Mouse (Mus musculus): ENCODE results near the gene Nupl1. TPM values are rescaled to one million over a fixed set of nuclear protein-coding genes. Genes with fewer than 3 reads are reported as not detected.

The Nupl1 gene
- polyA plus RNA-seq, 1 experiment, result not detected

- H3K4me1 ChIP-seq (replicated peaks; ENCODE audit: control insufficient read depth, insufficient read depth, low read length), result peaks cover 2% of the 10 kb centered on the region; the same call in 1 of the 2 replicates
- no peaks in the 10 kb centered on the region; the same call in 1 of the 2 replicates for H3K36me3 ChIP-seq (ENCODE audit: control insufficient read depth, insufficient read depth, low read length)
- DNase-seq, result no peak
- no peak overlapping the region for H3K27ac ChIP-seq (ENCODE audit: control insufficient read depth, insufficient read depth, low read length)
- H3K27me3 ChIP-seq (ENCODE audit: control insufficient read depth, insufficient read depth, low read length), result no peaks in the 10 kb centered on the region
- no peak for TF ChIP-seq CTCF (IDR thresholded peaks at IDR 0.05; ENCODE audit: borderline replicate concordance, control insufficient read depth, extremely low read depth, insufficient read depth, low read length, poor library complexity)
- TF ChIP-seq POLR2A (IDR thresholded peaks at IDR 0.05; ENCODE audit: control insufficient read depth, extremely low read depth, insufficient read depth, low read length, poor library complexity), result no peak
- 97% methylated on average over 7 of the region's 7 CpGs for WGBS
- H3K4me3 ChIP-seq (ENCODE audit: control insufficient read depth, insufficient read depth, low read length), result no peak overlapping the region
Observed at GRCm38 (mm10) chr14:60275301-60276276, 24.4 kb upstream of the Nupl1 start.

DNA sequence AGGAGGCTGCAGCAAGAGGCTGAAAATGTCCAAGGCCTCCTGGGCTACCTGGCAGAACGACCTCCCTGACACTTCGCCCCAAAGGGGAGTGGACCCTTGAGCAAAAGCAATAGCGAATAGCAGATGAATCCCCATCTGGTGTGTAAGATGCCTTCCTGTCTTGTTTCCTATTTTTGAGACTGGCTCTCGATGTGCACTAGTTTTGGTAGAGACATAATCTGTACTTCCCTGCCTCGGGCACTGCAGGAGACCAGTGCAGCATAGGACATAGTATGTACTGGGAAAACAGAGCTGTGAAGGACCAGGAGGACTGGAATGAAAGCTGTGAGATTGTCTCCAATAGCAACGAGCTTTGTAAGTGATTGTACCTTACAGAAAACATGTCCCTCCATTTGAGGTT is 22.1 kb upstream of the Nupl1 start:
- Histone ChIP-seq H3K27me3 (ENCODE audit: control insufficient read depth, insufficient read depth, low read length) (no peaks in the 10 kb centered on the region), H3K4me1 (replicated peaks; ENCODE audit: control insufficient read depth, insufficient read depth, low read length) (peaks cover 8% of the 10 kb centered on the region), H3K27ac (ENCODE audit: control insufficient read depth, insufficient read depth, low read length) (no peak overlapping the region), H3K36me3 (ENCODE audit: control insufficient read depth, insufficient read depth, low read length) (no peaks in the 10 kb centered on the region; the same call in 1 of the 2 replicates), H3K4me3 (ENCODE audit: control insufficient read depth, insufficient read depth, low read length) (no peak overlapping the region)
- WGBS, result 53% methylated on average over 6 of the region's 6 CpGs
- TF ChIP-seq CTCF (IDR thresholded peaks at IDR 0.05; ENCODE audit: borderline replicate concordance, control insufficient read depth, extremely low read depth, insufficient read depth, low read length, poor library complexity) (no peak), POLR2A (IDR thresholded peaks at IDR 0.05; ENCODE audit: control insufficient read depth, extremely low read depth, insufficient read depth, low read length, poor library complexity) (no peak)
- DNase-seq, result no peak

- TF ChIP-seq CTCF (IDR thresholded peaks at IDR 0.05; ENCODE audit: borderline replicate concordance, control insufficient read depth, extremely low read depth, insufficient read depth, low read length, poor library complexity) (no peak), POLR2A (IDR thresholded peaks at IDR 0.05; ENCODE audit: control insufficient read depth, extremely low read depth, insufficient read depth, low read length, poor library complexity) (no peak)
- no peak overlapping the region for H3K27ac ChIP-seq (ENCODE audit: control insufficient read depth, insufficient read depth, low read length)
- peak; percentile 52 for DNase-seq
- peak overlapping the region; percentile 25; the same call in 1 of the 2 replicates for H3K4me3 ChIP-seq (ENCODE audit: control insufficient read depth, insufficient read depth, low read length)
- H3K4me1 ChIP-seq (replicated peaks; ENCODE audit: control insufficient read depth, insufficient read depth, low read length), result peaks cover 8% of the 10 kb centered on the region
- no peaks in the 10 kb centered on the region for H3K36me3 ChIP-seq (ENCODE audit: control insufficient read depth, insufficient read depth, low read length)
- no peaks in the 10 kb centered on the region for H3K27me3 ChIP-seq (ENCODE audit: control insufficient read depth, insufficient read depth, low read length)
- WGBS, result 12% methylated on average over 6 of the region's 6 CpGs
Observed at GRCm38 (mm10) chr14:60269333-60269732, 18.1 kb upstream of the Nupl1 start.

DNA sequence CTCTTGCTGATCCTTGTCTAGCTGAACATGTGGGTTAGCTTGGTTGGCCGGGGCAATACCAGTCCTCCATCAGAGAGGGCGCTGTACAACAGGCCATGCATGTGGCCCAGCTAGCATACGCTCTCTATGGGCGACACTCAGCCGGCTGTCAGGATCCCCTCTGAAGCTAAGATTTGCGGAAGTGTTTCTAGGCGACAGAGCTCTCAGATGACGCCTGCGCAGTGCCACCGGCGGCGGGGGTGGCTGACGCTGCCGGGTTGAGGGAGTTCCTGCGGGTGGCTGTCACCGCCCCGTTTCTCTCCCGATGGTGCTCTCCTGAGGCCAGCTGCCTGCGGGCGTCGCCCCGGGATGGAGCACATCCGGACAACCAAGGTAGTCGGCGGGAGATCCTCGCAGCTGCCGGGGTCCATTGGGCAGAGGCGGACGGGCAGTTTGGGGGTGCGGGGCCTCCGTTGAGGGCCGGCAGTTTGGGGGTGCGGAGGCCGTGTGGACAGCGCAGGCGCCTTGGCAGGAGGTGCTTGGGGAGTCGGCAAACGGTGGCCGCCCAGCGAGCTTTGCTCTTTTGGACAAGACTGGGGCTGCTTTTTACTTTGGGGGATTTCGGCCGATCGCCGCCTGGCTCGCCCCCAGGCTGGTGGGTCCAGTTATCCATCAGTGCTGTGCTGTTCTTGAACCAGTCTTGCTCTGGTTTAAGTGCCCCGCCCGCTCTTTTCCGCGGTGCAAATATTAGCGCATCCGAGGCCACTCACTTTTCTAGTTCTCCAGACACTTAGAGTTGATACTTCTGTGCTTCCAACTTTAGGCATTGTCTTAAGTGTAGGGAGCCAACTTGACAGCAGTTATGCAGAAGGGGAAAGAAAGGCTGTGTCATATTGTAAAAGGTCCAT is 14.0 kb upstream of the Nupl1 start, which contains the start of gene Mtmr6:
Mtmr6 (plus strand) TSS at position 239 of the 887 bp plus-strand sequence.
- TF ChIP-seq POLR2A (IDR thresholded peaks at IDR 0.05; ENCODE audit: control insufficient read depth, extremely low read depth, insufficient read depth, low read length, poor library complexity) (peak; percentile 68), CTCF (IDR thresholded peaks at IDR 0.05; ENCODE audit: borderline replicate concordance, control insufficient read depth, extremely low read depth, insufficient read depth, low read length, poor library complexity) (peak; percentile 87)
- peak; percentile 94 for DNase-seq
- Histone ChIP-seq H3K4me3 (ENCODE audit: control insufficient read depth, insufficient read depth, low read length) (peak within 1 kb of the TSS; percentile 83), H3K36me3 (ENCODE audit: control insufficient read depth, insufficient read depth, low read length) (no peaks in the 10 kb centered on the region), H3K4me1 (replicated peaks; ENCODE audit: control insufficient read depth, insufficient read depth, low read length) (peaks cover 5% of the 10 kb centered on the region), H3K27me3 (ENCODE audit: control insufficient read depth, insufficient read depth, low read length) (no peaks in the 10 kb centered on the region), H3K27ac (ENCODE audit: control insufficient read depth, insufficient read depth, low read length) (no peak within 1 kb of the TSS)
- under 1% methylated on average over 51 of the region's 51 CpGs for WGBS

- DNase-seq, result no peak
- H3K4me1 ChIP-seq (replicated peaks; ENCODE audit: control insufficient read depth, insufficient read depth, low read length), result no peaks in the 10 kb centered on the region; the same call in 1 of the 2 replicates
- H3K4me3 ChIP-seq (ENCODE audit: control insufficient read depth, insufficient read depth, low read length), result no peak overlapping the region
- 94% methylated on average over 7 of the region's 7 CpGs for WGBS
- no peaks in the 10 kb centered on the region for H3K36me3 ChIP-seq (ENCODE audit: control insufficient read depth, insufficient read depth, low read length)
- H3K27me3 ChIP-seq (ENCODE audit: control insufficient read depth, insufficient read depth, low read length), result no peaks in the 10 kb centered on the region
- no peak for TF ChIP-seq CTCF (IDR thresholded peaks at IDR 0.05; ENCODE audit: borderline replicate concordance, control insufficient read depth, extremely low read depth, insufficient read depth, low read length, poor library complexity)
- TF ChIP-seq POLR2A (IDR thresholded peaks at IDR 0.05; ENCODE audit: control insufficient read depth, extremely low read depth, insufficient read depth, low read length, poor library complexity), result no peak
- no peak overlapping the region for H3K27ac ChIP-seq (ENCODE audit: control insufficient read depth, insufficient read depth, low read length)
Observed at GRCm38 (mm10) chr14:60262316-60262715, 11.1 kb upstream of the Nupl1 start.

DNA sequence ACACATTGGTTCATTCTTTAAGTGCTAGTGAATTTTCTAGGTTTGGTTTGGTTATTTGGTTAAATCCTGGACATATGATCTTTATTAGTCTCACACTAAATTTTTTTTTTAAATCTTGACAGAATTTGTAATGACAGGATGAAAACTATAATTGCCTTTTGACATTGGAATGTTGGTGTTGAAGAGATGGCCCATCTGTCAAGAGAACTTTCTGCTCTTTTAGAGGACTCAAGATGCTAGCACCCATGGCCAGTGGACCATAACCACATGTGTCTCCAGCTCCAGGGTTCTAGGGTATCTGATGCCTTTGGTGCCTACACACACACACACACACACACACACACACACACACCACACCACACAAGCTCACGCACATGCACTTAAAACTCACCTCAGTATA is 6.6 kb upstream of the Nupl1 start:
- Histone ChIP-seq H3K36me3 (ENCODE audit: control insufficient read depth, insufficient read depth, low read length) (no peaks in the 10 kb centered on the region), H3K27me3 (ENCODE audit: control insufficient read depth, insufficient read depth, low read length) (no peaks in the 10 kb centered on the region), H3K4me3 (ENCODE audit: control insufficient read depth, insufficient read depth, low read length) (no peak overlapping the region), H3K4me1 (replicated peaks; ENCODE audit: control insufficient read depth, insufficient read depth, low read length) (no peaks in the 10 kb centered on the region), H3K27ac (ENCODE audit: control insufficient read depth, insufficient read depth, low read length) (no peak overlapping the region)
- no peak for DNase-seq
- WGBS, result 100% methylated on average over 1 of the region's 1 CpGs
- TF ChIP-seq POLR2A (IDR thresholded peaks at IDR 0.05; ENCODE audit: control insufficient read depth, extremely low read depth, insufficient read depth, low read length, poor library complexity) (no peak), CTCF (IDR thresholded peaks at IDR 0.05; ENCODE audit: borderline replicate concordance, control insufficient read depth, extremely low read depth, insufficient read depth, low read length, poor library complexity) (no peak)
